Mouse (Mus musculus): ENCODE results near the gene Setd4.

Setd4 gene

DNA sequence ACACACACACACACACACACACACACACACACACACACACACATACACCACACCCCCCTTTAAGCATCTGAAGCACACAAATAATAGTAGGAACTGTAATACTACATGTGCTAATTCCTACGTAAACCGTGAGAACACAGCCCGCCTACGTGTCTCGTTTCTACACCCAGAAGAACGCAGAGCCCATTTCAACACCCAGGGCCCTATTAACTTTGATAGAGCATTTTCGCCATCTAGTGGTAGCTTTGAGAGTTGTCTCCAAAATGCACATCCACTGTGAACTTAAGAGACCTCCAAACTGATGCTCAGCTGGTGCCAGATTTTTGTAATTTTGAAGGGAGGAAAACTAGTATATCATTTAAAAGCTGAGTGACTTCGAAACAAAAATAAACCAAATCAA lies 60.2 kb downstream of the Setd4 start:
- peak in 1 of 2 experiments; percentile 30 for DNase-seq

DNA sequence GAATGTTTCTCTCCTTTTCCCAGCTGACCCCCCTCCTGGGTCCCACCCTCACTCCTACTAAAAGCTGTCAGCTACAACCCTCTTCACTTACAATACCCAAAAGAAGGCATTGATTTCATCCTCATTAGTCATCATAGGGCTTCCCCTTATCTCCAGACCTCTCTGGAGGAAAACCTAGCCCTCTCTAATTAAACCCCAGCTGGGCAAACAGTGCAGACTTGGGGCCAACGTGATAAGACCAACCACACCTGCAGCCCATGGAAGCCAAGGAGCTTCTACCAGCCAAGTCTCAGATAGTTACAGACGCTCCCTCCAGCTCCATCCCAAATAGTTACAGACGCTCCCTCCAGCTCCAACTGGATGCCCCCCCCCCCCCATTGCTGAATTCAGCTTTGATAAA lies 64.0 kb downstream of the Setd4 start:
- no peak for DNase-seq

DNA sequence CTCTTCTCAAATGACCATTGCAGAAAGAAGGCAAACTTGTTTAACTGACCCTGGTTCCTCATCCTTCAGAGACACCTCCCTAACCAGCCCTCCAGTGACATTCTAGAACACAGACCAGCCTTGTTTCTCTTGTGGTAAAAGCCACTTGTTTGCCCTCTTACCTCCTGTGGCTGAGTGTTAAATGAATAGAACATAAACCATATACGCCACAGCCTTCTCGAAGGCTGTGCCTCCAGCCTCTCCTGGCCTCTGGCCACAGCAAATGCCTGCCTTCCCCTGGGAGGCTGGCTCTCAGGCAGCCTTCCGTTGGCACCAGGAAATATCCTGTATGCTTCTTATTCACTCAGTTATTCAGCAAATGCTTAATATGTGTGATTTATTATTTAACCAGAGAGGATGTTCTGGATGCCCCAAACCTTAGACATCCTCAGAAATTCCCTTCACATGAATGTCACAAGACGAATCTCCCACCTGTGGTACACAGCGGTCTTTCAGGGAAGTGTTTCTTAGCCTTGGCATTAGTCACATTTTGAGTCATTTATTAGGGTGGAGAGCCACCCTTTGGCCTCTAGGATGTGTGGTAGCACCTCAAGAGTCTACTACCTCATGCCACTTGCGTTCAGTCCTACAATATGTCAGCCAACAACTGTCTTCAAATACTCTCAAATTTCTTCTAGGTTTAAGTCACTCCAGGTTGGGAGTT lies 68.6 kb downstream of the Setd4 start:
- no peak for DNase-seq
